Mouse (Mus musculus): ENCODE data around the gene Hdac11.

DNA sequence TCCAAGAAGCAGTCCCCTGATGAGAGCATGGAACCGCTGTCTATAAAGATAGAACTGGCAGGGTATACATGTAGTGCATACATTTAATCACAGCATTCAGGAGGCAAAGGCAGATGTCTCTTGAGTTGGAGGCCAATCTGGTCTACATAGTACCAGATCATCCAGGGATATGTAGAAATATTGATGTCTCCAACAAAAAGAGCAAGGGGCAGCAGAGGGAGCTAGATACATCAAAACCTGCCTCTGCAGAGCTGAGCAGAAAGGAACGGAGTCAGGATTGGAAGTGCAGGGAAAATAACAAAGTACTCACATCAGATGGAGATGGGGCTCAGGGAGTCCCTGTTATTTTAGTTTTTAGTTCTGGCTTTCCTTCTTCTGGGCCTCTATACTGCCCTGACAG, 8.1 kb downstream of the Hdac11 start:
- TF ChIP-seq POLR2A (IDR thresholded peaks at IDR 0.05; ENCODE audit: insufficient read depth, low read length): no peak
- no peak for TF ChIP-seq CTCF (IDR thresholded peaks at IDR 0.05; ENCODE audit: low read depth, low read length)
